Mouse (Mus musculus) regulatory T cell (primary cell): ENCODE measurements at regions not wholly inside any gene's neighbourhood (a gene's known extent, or its start where the extent isn't known, plus 50 kb on each side); places are given as distances from the start of the nearest gene placed in this dataset.

ENCODE experiments used
- in situ Hi-C: fragments of 300-600 bp; cut with MboI, MseI; formaldehyde crosslinking; loops from one replicate; pipeline ENCODE4 v1.15.1; 2025; ENCODE audit warnings: high pct_unique_total_duplicates

DNA sequence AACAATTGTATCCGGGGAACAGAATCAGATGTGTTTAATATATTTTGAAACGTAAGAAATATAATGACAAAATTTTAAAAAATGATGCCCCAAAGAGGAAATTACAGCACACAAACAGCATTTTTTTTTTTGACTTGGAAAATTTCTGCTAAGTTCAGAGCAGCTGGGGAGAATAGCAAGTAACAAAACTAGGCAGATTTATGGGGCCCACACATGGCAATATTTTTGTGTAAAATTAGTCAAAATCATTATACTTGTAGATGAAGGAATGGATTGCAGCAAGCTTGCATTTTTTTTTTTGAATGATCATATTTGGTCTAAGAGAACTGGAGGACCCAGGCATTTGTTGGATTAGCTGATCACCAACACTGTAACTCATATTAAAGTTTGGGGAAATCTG, 189.4 kb downstream of the Map2k6 start:
- in situ Hi-C loops: loop anchor here (25.0 kb wide), 1 partner anchor 1826 kb away; no protein-coding TSS in a partner anchor

DNA sequence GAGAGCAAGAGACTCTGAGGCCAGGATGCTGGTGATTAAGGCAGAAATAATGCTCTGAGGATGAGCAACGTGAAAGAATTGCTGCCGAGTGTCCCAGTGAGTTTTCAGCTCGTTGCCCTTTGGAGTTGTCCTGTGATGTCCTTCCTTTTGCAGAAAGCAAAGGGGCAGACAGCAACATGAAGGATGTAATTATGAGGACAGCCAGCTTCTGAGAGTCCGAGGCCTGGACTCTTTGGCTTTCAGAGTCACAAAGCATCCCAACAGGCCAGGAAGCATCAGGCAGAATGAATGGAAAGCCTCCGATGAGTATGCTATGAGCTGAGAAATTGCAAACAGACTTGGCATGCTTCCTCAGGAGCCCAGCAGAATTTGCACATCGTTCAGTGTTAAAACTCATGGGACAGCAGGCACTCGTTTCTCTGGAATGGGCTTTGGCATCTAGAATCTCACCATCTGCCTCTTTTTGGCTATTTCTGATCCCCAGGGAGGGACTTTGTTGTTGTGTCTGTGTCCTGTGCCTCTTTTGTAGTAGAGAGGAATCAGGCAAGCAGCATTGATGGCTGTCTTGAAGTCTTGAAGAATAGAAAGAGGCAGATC, 196.4 kb downstream of the Map2k6 start:
- in situ Hi-C loops: loop anchor here (25.0 kb wide), 1 partner anchor 1833 kb away; no protein-coding TSS in a partner anchor

DNA sequence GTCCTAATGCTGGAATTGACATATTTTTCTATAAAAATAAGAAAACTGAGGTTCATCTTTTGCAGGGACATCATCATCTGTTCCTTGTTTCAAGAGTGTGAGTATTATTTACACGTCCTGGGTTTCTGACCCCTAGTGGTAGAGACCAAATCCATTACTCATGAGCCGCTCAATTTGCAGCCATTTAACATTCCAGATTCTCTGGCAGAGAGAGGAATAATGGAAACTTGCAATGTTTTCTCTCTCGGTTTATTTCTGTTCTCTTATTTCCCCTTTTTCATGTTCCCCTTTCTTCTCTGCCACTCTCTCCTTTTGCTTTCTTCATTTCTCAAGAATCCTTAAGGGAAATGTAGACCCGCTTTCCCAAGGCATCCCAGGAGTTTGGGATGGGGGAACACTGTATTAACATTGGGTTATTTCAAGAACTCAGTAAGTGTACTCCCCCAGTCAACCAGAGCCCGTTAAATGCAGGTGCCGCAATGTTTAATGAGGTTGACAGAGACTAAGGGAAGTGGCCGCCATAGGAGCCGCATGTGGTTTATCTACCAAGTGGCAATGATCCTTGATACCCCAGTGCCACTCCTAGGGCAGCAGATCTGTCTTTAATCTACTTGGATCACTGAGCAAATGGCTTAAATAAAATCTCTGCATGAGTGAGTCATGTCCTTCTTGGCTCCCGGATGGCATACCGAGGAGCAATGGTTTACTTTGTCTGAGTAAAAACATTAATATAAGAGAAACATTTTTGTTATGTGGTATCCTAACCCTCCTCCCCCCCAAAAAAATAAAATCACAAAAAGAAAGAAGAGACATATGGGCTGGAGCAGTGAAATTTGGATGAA, 206.3 kb downstream of the Map2k6 start:
- in situ Hi-C loops: no loop called here

DNA sequence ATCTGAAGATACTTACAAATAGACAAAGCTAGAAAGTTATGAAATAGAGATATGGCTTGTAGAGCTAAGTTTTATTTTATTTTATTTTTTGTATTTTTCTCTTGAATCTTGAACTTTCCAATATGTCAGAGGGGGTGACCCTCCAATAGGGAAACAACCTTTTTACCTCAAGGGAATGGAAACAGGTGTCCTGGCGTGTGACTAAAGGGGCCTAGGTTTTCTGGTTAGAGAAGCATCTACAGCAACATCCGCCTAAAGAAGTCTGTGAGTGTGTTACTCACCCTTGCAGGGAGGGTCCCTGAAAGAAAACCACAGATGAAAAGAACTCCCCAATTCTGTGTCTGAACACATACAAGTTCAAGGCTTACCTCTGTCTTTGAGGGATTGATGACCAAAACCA, 210.4 kb downstream of the Map2k6 start:
- in situ Hi-C loops: no loop called here

GRCm38 (mm10) chr11:110610831-110611230, 211.9 kb downstream of the Map2k6 start:
- in situ Hi-C loops: no loop called here

- in situ Hi-C loops: no loop called here
Observed at GRCm38 (mm10) chr11:110632001-110632400, 233.1 kb downstream of the Map2k6 start.

GRCm38 (mm10) chr11:110633351-110633750, 234.4 kb downstream of the Map2k6 start:
- in situ Hi-C loops: no loop called here

DNA sequence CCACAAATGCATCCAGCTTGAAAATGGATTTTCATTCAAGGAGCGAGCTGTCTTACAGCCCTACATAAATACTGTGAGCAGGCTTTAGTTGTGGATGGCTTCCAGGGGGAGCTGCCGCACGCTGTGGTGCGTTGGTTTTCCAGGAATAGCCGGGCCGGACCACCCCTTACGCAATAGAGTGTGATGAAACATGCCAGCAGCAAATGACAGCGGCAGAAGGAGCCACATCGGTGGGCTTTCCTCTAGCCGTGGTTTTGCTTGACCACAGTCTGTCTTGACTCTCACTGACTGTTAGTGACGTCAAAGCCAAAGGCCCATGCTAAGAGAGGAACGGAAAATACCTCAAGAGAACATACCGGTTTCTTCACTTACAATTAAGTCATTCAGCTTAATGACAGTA, 243.6 kb downstream of the Map2k6 start:
- in situ Hi-C loops: no loop called here

DNA sequence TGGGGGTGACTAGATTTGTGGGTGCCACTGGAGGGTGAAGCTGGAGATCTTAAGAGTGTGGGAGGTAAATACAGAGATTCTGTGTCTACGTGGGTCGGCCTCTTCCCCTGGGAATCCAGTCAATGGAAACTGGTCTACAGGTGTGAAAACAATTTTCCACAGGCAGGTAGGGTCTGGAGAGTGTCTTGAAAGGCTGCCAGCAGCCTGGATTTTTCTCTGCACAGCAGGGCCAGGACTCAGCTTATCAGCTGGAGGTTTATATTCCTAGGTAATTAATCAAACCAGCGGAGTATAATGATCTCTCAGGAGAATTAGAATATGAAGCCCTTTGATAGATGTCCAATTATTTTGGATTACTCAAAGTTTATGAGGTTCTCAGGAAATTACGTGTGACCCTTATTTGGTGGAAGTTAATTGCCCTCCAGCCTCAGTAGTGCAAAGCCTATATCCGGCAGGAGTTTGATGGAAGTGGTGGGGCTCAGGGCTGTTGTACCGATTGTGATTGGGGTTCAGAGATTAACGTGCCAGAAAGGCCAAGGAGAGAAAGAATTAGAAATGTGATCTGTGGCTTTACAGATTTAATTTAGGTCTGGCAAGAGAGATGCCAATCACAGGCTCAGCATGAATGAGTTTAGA, 250.8 kb downstream of the Map2k6 start:
- in situ Hi-C loops: loop anchor here (25.0 kb wide), 1 partner anchor 1338 kb away; no protein-coding TSS in a partner anchor

DNA sequence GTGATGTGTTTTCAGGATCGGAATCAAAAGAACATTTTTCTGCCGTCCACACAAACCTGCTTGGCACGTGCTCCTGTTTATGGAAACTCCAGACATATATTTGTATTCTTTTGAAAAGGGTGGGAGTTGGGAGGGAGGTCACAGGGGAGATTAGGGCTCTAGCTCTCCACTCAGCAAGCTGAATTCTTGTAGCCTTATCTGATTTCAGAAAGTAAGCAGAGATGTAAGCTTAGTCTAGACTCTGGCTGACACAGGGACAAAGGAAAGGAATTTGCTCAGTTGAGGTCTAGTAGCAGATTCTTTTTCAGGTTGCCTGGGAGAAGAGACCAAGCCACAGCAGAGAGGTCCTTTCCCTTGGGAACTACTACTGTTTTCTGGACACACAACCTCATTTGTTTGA, 253.1 kb downstream of the Map2k6 start:
- in situ Hi-C loops: loop anchor here (25.0 kb wide), 1 partner anchor 1335 kb away; no protein-coding TSS in a partner anchor

DNA sequence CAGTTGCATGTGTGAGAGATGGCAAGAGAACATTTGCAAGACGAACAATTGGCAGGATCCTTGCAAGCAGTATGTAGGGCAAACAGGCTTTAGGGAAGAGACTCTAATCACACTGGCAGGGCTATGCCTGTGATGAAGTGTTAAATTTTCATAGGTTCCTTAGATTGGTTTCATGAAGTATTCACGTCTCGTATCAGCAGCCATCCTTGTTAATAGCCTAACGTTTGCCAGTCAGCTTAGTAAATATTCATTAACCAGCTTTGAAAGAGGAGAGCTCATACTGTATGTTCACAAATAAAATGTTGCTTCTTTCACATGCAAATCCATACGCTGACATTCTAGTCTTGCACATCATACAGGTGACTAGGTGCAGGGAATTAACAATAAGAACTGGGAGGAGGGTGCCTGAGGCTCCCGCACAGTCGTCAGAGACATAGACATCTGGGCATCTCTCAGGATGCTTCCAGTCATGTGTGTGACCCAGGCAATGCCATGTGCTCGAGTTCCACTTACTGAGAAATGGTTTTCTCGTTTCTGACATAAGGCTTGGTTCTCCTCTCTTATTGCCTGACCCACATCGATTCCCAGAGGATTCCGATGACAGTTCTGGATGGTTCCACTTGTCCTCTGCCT, 257.7 kb downstream of the Map2k6 start:
- in situ Hi-C loops: loop anchor here (25.0 kb wide), 1 partner anchor 1331 kb away; no protein-coding TSS in a partner anchor

GRCm38 (mm10) chr11:110657854-110658253, 258.9 kb downstream of the Map2k6 start:
- in situ Hi-C loops: loop anchor here (25.0 kb wide), 1 partner anchor 1329 kb away; no protein-coding TSS in a partner anchor

GRCm38 (mm10) chr11:110670626-110671508, 271.9 kb downstream of the Map2k6 start:
- in situ Hi-C loops: loop anchor here (25.0 kb wide), 1 partner anchor 1316 kb away; no protein-coding TSS in a partner anchor

GRCm38 (mm10) chr11:110672941-110673340, 274.0 kb downstream of the Map2k6 start:
- in situ Hi-C loops: loop anchor here (25.0 kb wide), 1 partner anchor 1314 kb away; no protein-coding TSS in a partner anchor

GRCm38 (mm10) chr11:110692824-110693223, 275.0 kb upstream of the Kcnj16 start:
- in situ Hi-C loops: no loop called here

DNA sequence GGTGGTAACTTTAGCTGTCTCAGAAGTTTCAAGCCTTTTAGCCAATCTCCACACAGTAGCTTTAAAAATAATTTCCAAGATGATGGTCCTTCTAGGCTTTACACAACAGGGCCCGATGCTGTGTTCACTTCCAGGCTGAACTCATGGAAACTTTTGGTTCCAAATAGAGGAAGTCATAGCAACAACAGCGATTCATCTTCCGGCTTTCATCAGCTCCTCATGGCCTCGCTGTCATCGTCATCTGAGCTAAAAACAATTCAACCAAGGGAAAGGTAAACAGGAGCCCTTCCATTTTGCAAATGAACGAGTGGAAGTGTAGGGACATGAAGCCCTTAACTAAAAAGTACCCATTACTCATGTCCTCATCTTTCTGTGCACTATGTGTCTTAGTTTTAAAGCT, 270.8 kb upstream of the Kcnj16 start:
- in situ Hi-C loops: no loop called here

DNA sequence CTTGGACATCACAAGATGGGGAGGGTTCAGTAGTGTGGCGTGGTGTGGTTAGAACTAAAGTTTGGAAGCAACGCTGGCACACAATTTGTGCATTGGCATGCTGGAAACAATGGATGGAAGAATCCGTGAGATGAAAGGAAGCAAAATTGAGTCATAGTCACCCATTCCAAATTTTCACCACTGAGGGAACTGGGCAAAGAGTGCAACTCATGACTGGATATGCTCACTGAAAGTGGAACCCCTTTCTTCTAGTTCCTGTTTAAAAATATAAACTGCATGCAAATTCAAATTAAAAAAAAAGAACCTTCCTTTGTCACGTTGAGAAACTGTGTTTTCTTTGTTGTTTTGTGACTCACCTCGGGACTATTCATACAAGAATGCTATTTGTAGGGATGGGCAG, 269.5 kb upstream of the Kcnj16 start:
- in situ Hi-C loops: no loop called here

DNA sequence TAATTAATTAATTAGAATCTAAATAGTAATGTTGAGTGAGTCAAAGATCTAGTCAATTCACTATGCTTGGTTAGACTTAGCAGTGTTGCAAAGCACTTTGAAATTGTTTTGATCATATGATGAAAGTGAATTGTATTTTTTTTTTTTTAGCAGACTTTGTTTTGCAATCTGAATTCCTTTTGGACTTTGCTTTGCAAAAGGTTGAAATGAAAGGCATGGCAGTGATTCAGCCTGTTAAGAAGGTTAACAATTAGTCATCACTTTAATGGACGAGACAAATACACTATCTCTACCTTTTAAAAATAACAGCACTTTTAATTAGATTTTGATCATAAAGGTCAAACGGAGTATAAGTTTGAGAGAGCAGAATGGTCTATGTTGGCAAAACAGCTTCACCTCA, 266.9 kb upstream of the Kcnj16 start:
- in situ Hi-C loops: no loop called here

GRCm38 (mm10) chr11:110702119-110702518, 265.7 kb upstream of the Kcnj16 start:
- in situ Hi-C loops: no loop called here

GRCm38 (mm10) chr11:110703511-110703910, 264.3 kb upstream of the Kcnj16 start:
- in situ Hi-C loops: no loop called here

- in situ Hi-C loops: no loop called here
Observed at GRCm38 (mm10) chr11:110707328-110707727, 260.5 kb upstream of the Kcnj16 start.
